Mouse (Mus musculus): ENCODE measurements at regions not wholly inside any gene's neighbourhood (a gene's known extent, or its start where the extent isn't known, plus 50 kb on each side); places are given as distances from the start of the nearest gene placed in this dataset.

GRCm38 (mm10) chr16:58300098-58300497 lies 108.1 kb upstream of the Dcbld2 start:
- TF ChIP-seq CTCF (IDR thresholded peaks at IDR 0.05; ENCODE audit: control insufficient read depth, insufficient read depth, insufficient replicate concordance, low read depth, low read length) (no peak), POLR2A (IDR thresholded peaks at IDR 0.05; ENCODE audit: control insufficient read depth, low read depth, low read length) (no peak)

Measured in testis, adult 2 months (tissue).